ENCODE assay signal across 8 mouse cellular contexts in the genomic region with DNA sequence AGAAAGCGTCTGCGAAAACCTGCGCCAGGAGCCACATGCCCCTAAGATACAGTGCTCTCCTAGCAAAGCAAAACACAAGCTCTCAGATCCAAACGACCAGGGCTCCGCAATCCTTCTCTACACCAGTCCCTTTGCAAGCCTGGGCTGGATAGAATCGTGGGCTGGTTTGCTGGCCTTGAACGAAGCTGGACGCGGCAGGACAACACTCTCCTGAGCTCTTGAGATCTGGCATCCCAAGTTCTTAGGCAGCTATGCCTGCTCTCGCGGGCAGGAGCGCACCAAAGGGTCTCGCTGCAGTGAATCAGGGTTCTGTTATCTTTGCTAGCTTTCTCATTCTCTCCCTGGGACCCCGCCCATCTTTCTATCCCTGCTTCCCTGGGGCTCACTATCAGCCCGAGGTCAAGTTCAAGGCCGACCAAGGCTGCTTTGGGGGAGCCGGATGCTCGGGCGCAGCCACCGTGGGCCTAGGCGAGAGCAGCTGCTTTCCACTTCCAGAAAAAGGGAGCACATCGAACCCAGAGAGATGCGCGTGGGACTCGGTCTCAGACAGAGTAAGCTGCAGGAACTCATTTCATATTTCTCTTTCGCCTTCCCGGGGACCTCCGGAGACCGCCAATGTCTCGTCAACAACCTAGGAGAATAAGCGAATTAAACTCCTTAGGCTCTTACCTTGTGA. TPM values are rescaled to one million over a fixed set of nuclear protein-coding genes. Genes with fewer than 3 reads are reported as not detected.
A peak's percentile ranks its signal among the peaks of the same experiment; 100 is the strongest.
DNase-seq lines count a peak whose midpoint lies in the region; ATAC-seq and TF ChIP-seq lines count a peak whose summit lies in the region.

No protein-coding gene starts in this region.

- WGBS in bone marrow, adult 2 months: under 1% methylated on average over 31 of the region's 31 CpGs
- under 1% methylated on average over 31 of the region's 31 CpGs for WGBS in embryonic facial prominence, embryonic 15.5 days
- WGBS in heart, postnatal 0 days: 0% methylated on average over 31 of the region's 31 CpGs
- under 1% methylated on average over 31 of the region's 31 CpGs for WGBS in lung, embryonic 16.5 days

- no peaks in the 10 kb centered on the region for H3K4me1 ChIP-seq in bone marrow, adult 2 months (ENCODE audit: control insufficient read depth, insufficient read depth, low read length)
- H3K4me1 ChIP-seq in embryonic facial prominence, embryonic 15.5 days: peaks cover 12% of the 10 kb centered on the region; the same call in 1 of the 2 replicates
- H3K4me1 ChIP-seq in heart, postnatal 0 days (ENCODE audit: control insufficient read depth, insufficient read depth): peaks cover 23% of the 10 kb centered on the region
- peaks cover 16% of the 10 kb centered on the region for H3K4me1 ChIP-seq in lung, embryonic 16.5 days (replicated peaks; ENCODE audit: control insufficient read depth, insufficient read depth, low read length)

- H3K4me3 ChIP-seq in bone marrow, adult 2 months (replicated peaks; ENCODE audit: control insufficient read depth, low read depth, low read length): peak overlapping the region; percentile 81
- H3K4me3 ChIP-seq in embryonic facial prominence, embryonic 15.5 days (replicated peaks): peak overlapping the region; percentile 67
- peak overlapping the region; percentile 74 for H3K4me3 ChIP-seq in heart, postnatal 0 days (ENCODE audit: low read depth, low read length)
- H3K4me3 ChIP-seq in lung, embryonic 16.5 days (ENCODE audit: low read length): peak overlapping the region; percentile 71

- H3K27ac ChIP-seq in bone marrow, adult 2 months (ENCODE audit: control insufficient read depth, insufficient read depth, low read depth, low read length, poor library complexity): peak overlapping the region; percentile 37
- peak overlapping the region; percentile 90 for H3K27ac ChIP-seq in embryonic facial prominence, embryonic 15.5 days (replicated peaks)
- H3K27ac ChIP-seq in heart, postnatal 0 days (ENCODE audit: low read depth): peak overlapping the region; percentile 93
- peak overlapping the region; percentile 83 for H3K27ac ChIP-seq in lung, embryonic 16.5 days (ENCODE audit: low read length)

- H3K9me3 ChIP-seq in embryonic facial prominence, embryonic 15.5 days (replicated peaks): no peaks in the 10 kb centered on the region
- no peaks in the 10 kb centered on the region for H3K9me3 ChIP-seq in heart, postnatal 0 days (replicated peaks; ENCODE audit: control insufficient read depth, low read length)
- H3K9me3 ChIP-seq in lung, embryonic 16.5 days (ENCODE audit: control insufficient read depth, low read length): no peaks in the 10 kb centered on the region

- no peaks in the 10 kb centered on the region for H3K36me3 ChIP-seq in embryonic facial prominence, embryonic 15.5 days
- no peaks in the 10 kb centered on the region for H3K36me3 ChIP-seq in heart, postnatal 0 days (replicated peaks; ENCODE audit: control insufficient read depth, insufficient read depth, low read length)
- H3K36me3 ChIP-seq in lung, embryonic 16.5 days (ENCODE audit: control insufficient read depth, insufficient read depth, low read length): no peaks in the 10 kb centered on the region

- H3K27me3 ChIP-seq in embryonic facial prominence, embryonic 15.5 days: no peaks in the 10 kb centered on the region
- H3K27me3 ChIP-seq in heart, postnatal 0 days (ENCODE audit: control insufficient read depth, insufficient read depth, low read length): no peaks in the 10 kb centered on the region
- H3K27me3 ChIP-seq in lung, embryonic 16.5 days (ENCODE audit: control insufficient read depth, insufficient read depth, low read depth, low read length): no peaks in the 10 kb centered on the region

- TF ChIP-seq CTCF in bone marrow, adult 2 months (IDR thresholded peaks at IDR 0.05; ENCODE audit: control insufficient read depth, insufficient read depth, low read length): no peak
- no peak for TF ChIP-seq CTCF in heart, postnatal 0 days (IDR thresholded peaks at IDR 0.05; ENCODE audit: low read depth)

- TF ChIP-seq POLR2A in bone marrow, adult 2 months (IDR thresholded peaks at IDR 0.05; ENCODE audit: borderline replicate concordance, control insufficient read depth, low read depth, low read length): no peak; the same call in 1 of the 2 replicates

- H3K4me2 ChIP-seq in embryonic facial prominence, embryonic 15.5 days (replicated peaks): peak overlapping the region; percentile 64
- peak overlapping the region; percentile 94 for H3K4me2 ChIP-seq in heart, postnatal 0 days (ENCODE audit: low read depth, low read length)
- H3K4me2 ChIP-seq in lung, embryonic 16.5 days (ENCODE audit: low read depth, low read length): peak overlapping the region; percentile 88

- ATAC-seq in embryonic facial prominence, embryonic 15.5 days (ENCODE audit: insufficient number of reproducible peaks, low FRiP score, low TSS enrichment, low read depth): no peak
- peak; percentile 22 for ATAC-seq in heart, postnatal 0 days (ENCODE audit: insufficient read depth, low read depth)
- ATAC-seq in lung, embryonic 16.5 days (ENCODE audit: low read depth): peak; percentile 19

- H3K9ac ChIP-seq in embryonic facial prominence, embryonic 15.5 days: peak overlapping the region; percentile 53
- peak overlapping the region; percentile 76 for H3K9ac ChIP-seq in heart, postnatal 0 days (replicated peaks; ENCODE audit: low read depth, low read length)
- peak overlapping the region; percentile 83 for H3K9ac ChIP-seq in lung, embryonic 16.5 days (ENCODE audit: low read length)

- no peak for TF ChIP-seq EP300 in heart, postnatal 0 days (IDR thresholded peaks at IDR 0.05; ENCODE audit: low read depth)

- peak; percentile 80 for DNase-seq in ES-CJ7 (ENCODE audit: low read depth, low spot score)
- DNase-seq in heart, postnatal 0 days (ENCODE audit: low spot score): peak; percentile 28
- peak; percentile 49 to 66 for DNase-seq in kidney, postnatal 4 days
- DNase-seq in ovary, postnatal 14 days (ENCODE audit: low spot score): peak; percentile 18
- DNase-seq in thymus, postnatal 14 days: peak; percentile 64

RNA-seq across cellular contexts. Expression of gene Ppm1k, which starts 0.5 kb away (rescaled TPM):
- polyA plus RNA-seq in bone marrow, adult 2 months (2011; ENCODE audit: insufficient read depth, insufficient read length, low replicate concordance, missing spikeins): 1.4 and 3.0 TPM in 2 replicates
- polyA plus RNA-seq in embryonic facial prominence, embryonic 15.5 days (2015; fragmentation: Nextera tagmentation; extraction: Ambion mirVana): 3.6 and 5.0 TPM in 2 replicates
- 33.7 and 35.8 TPM in 2 replicates for total RNA-seq in heart, postnatal 0 days (2014; rRNA removed; ENCODE audit: low replicate concordance)
- polyA plus RNA-seq in heart, postnatal 0 days (2015; fragmentation: Nextera tagmentation; extraction: Ambion mirVana): 10.9 and 11.3 TPM in 2 replicates
- 7.6 and 9.4 TPM in 2 replicates for polyA plus RNA-seq in lung, embryonic 16.5 days (2015; fragmentation: Nextera tagmentation; extraction: Ambion mirVana)

RNA-seq across cellular contexts. Expression of gene Herc6, which starts 46.1 kb away (rescaled TPM):
- 25.0 and 26.4 TPM in 2 replicates for polyA plus RNA-seq in bone marrow, adult 2 months (2011; ENCODE audit: insufficient read depth, insufficient read length, low replicate concordance, missing spikeins)
- 2.3 and 2.5 TPM in 2 replicates for polyA plus RNA-seq in embryonic facial prominence, embryonic 15.5 days (2015; fragmentation: Nextera tagmentation; extraction: Ambion mirVana)
- total RNA-seq in heart, postnatal 0 days (2014; rRNA removed; ENCODE audit: low replicate concordance): 10.8 and 11.8 TPM in 2 replicates
- polyA plus RNA-seq in heart, postnatal 0 days (2015; fragmentation: Nextera tagmentation; extraction: Ambion mirVana): 2.7 and 3.7 TPM in 2 replicates
- polyA plus RNA-seq in lung, embryonic 16.5 days (2015; fragmentation: Nextera tagmentation; extraction: Ambion mirVana): 3.8 and 4.4 TPM in 2 replicates

Comparison
In these comparisons a context has a peak if more than half of its experiments do, and no peak if none do; other contexts are left out.
1. DNase-seq: peak in every context shown above with its lines; median percentile 80 in ES-CJ7; 64 in thymus, postnatal 14 days; 58 in kidney, postnatal 4 days; 28 in heart, postnatal 0 days; 18 in ovary, postnatal 14 days.
2. H3K27ac ChIP-seq: peak in every context shown above with its lines; median percentile 93 in heart, postnatal 0 days; 90 in embryonic facial prominence, embryonic 15.5 days; 83 in lung, embryonic 16.5 days; 37 in bone marrow, adult 2 months.